Mouse (Mus musculus): Measurements from ENCODE around the gene Faf1. TPM values are rescaled to one million over a fixed set of nuclear protein-coding genes. Genes with fewer than 3 reads are reported as not detected.

The Faf1 gene
- total RNA-seq, 2 experiments from 2014 or later: 31.8 to 44.7 TPM

DNA sequence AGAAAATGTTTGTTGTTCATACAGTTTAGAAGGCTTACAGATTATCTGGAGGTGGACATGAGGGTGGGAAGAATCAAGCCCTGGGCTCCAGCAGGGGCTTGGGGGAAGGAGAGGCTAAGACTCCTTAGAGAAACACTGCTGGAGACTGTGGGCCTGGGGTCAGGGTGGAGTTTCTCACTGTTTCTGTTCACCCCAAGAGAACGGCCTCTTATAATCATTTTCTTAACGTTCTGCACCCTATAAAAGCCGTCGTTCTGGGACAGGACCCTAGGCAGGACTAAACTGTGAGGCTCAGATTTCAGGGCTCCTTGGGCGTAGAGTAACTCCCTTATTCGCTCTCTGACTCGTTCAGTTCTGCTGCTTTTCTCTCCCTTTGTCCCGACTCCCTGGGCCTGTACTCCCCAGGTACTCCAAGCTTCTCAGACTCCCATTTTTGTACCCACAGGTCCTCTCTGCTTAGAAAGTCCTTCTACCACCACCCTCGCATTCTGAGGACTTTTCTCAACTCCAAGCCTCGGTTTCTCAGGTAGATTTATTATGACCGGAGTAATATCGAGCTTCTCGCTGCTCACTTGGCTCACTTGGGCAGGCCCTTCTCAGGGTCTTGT is 310.5 kb downstream of the Faf1 start:
- ATAC-seq (replicated peaks; ENCODE audit: poor library complexity, severe bottlenecking): no peak

DNA sequence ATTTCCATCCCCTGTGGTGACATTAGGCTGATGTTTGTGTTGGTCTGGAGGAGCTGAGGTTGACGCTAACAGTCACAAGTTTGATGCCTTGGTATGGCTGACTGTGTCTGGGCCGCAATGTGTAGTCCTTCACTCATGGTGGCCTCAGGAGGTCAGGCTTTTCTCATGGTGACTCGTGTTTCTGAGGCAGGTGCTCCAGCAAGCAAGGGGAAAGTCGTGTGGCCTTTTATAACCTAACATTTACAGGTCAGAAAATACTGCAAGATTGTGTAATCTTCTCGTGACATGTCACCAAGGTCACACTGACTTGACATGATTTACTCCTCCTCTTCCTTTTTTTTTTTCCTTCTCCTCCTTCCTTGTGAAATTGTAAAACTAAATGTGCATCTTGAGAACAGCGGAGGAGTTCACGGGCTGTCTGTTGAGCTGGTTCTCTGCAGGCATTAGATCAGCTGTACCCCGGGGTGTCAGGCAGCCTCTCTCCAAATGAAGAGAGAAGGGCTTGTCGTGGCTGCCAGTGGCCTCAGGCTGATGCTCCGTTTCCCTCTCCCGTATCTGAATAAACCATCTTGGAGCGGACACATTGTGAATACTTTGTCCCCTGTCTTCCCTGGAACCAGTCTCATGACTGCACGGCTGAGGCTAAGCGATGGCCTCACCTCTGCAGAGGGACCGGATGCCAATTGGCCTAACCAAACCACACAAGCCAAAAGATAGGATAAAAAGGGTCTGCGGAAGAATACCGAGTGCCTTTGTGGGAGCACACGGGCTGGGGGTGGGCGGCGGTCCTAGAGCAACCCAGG is 311.4 kb downstream of the Faf1 start:
- peak; percentile 49 for ATAC-seq (replicated peaks; ENCODE audit: poor library complexity, severe bottlenecking)

DNA sequence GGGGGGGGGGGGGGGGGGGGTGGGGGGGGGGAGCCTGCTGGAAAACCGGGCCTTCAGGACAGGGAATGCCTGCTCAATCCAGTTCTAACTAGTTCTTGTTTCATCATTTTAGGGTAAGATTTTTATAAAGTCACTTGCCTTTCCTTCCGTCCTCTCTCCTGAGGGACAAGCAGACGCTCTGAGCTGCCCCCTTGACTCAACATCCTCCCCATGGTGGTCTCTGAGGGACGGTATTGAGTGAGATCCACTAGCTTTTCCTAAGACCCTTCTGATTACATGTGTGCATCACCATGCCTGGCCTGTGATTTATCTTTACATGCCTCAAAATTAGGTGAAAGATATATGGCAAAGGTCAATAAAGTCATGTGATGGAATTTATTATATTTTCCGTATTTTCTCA is 312.0 kb downstream of the Faf1 start:
- no peak for ATAC-seq (replicated peaks; ENCODE audit: poor library complexity, severe bottlenecking)

DNA sequence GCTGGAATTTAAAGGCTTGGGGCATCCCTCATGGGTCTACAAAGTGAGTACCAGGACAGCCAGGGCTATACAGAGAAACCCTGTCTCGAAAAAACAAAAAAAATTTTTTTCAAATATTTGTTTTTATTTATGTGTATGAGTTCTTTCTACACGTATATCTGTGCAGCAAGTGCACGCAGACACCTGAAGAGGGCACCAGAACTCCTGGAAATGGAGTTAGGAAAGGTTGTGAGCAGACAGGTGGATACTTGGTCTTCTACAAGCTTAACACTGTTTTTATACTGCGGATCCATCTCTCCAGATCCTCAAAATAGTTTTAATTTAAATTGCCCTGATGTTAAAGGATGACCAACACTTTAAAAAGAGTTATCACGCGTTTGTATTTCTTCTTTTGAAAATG is 312.8 kb downstream of the Faf1 start:
- no peak for ATAC-seq (replicated peaks; ENCODE audit: poor library complexity, severe bottlenecking)

DNA sequence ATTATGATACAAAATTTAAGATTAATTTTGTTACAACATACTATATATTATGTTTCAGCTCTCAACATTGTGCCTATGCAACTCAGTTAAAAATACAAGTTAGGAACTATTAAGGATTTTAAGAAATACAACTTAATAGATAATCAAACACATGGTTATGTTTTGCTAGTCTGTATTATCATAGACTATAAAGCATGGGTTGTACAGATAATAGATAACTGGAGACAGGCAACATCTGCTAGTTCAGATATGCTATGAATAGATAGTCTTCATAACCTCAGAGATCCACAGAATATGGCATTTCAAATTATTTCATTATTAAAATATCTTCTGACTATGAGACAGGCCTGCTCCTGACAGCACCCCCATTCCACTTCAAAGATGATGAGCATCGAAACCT is 329.7 kb downstream of the Faf1 start:
- ATAC-seq (replicated peaks; ENCODE audit: poor library complexity, severe bottlenecking): no peak

Other genes with a start within 250 kb of the Faf1 start
- gene Rnf11, start 191.9 kb upstream of the Faf1 start, total RNA-seq (2014; fragmentation: Nextera tagmentation): 8.5 and 11.5 TPM in 2 replicates
- gene Rnf11, start 191.9 kb upstream of the Faf1 start, total RNA-seq (2017): 14.3 and 20.2 TPM in 2 replicates
- not detected in 2 replicates for gene 4930522H14Rik, start 145.3 kb upstream of the Faf1 start, total RNA-seq (2014; fragmentation: Nextera tagmentation)
- gene 4930522H14Rik, start 145.3 kb upstream of the Faf1 start, total RNA-seq (2017): not detected in 2 replicates
- gene Cdkn2c, start 9.4 kb upstream of the Faf1 start, total RNA-seq (2014; fragmentation: Nextera tagmentation): 10.3 and 22.3 TPM in 2 replicates
- gene Cdkn2c, start 9.4 kb upstream of the Faf1 start, total RNA-seq (2017): 29.0 and 33.7 TPM in 2 replicates

All from granulocyte monocyte progenitor cell, adult 5-6 weeks (primary cell).